Mouse (Mus musculus): Measurements from ENCODE around the gene Gad2. TPM values are rescaled to one million over a fixed set of nuclear protein-coding genes. Genes with fewer than 3 reads are reported as not detected.
A peak's percentile ranks its signal among the peaks of the same experiment; 100 is the strongest.
"Not testable (repeated sequence)": the region's sequence is repeated elsewhere in the genome, so short reads cannot be mapped to it uniquely, and the experiment has no call there.

Gene Gad2
- 62.9 and 68.3 TPM in 2 replicates for polyA plus RNA-seq (2015; fragmentation: Nextera tagmentation; extraction: Ambion mirVana)

- H3K27ac ChIP-seq: peak within 1 kb of the TSS; percentile 98
- H3K27me3 ChIP-seq: peaks cover 82% of the 10 kb centered on the region
- WGBS: under 1% methylated on average over 55 of the region's 55 CpGs
- H3K4me2 ChIP-seq: peak within 1 kb of the TSS; percentile 84
- no peaks in the 10 kb centered on the region for H3K36me3 ChIP-seq
- H3K4me3 ChIP-seq: peak within 1 kb of the TSS; percentile 61
- peaks cover 43% of the 10 kb centered on the region for H3K4me1 ChIP-seq (replicated peaks)
- no peaks in the 10 kb centered on the region for H3K9me3 ChIP-seq
- peak; percentile 78 for ATAC-seq (ENCODE audit: low FRiP score)
- H3K9ac ChIP-seq: peak within 1 kb of the TSS; percentile 88
Observed at GRCm38 (mm10) chr2:22621828-22622731, at the start of gene Gad2. Gene Gad2, plus strand, starts transcription at chr2:22622205.

- H3K4me3 ChIP-seq; H3K36me3 ChIP-seq; H3K4me2 ChIP-seq; H3K4me1 ChIP-seq (replicated peaks); H3K27ac ChIP-seq; H3K9me3 ChIP-seq; H3K9ac ChIP-seq; H3K27me3 ChIP-seq: not testable (repeated sequence)
- WGBS: 86% methylated on average over 14 of the region's 14 CpGs
- ATAC-seq (ENCODE audit: low FRiP score): peak; percentile 88
Observed at GRCm38 (mm10) chr2:22587469-22588169, 34.4 kb upstream of the Gad2 start.

GRCm38 (mm10) chr2:22588170-22588541, 33.8 kb upstream of the Gad2 start:
- WGBS: 89% methylated on average over 5 of the region's 5 CpGs
- peak; percentile 58 for ATAC-seq (ENCODE audit: low FRiP score)
- H3K4me2 ChIP-seq: not testable (repeated sequence)

GRCm38 (mm10) chr2:22588673-22589381, 33.2 kb upstream of the Gad2 start:
- H3K9ac ChIP-seq; H3K4me3 ChIP-seq; H3K4me1 ChIP-seq (replicated peaks); H3K4me2 ChIP-seq; H3K36me3 ChIP-seq; H3K27ac ChIP-seq; H3K9me3 ChIP-seq; H3K27me3 ChIP-seq: not testable (repeated sequence)
- peak; percentile 96 for ATAC-seq (ENCODE audit: low FRiP score)
- 69% methylated on average over 12 of the region's 12 CpGs for WGBS

More at GRCm38 (mm10) chr2:22588170-22588541, 33.8 kb upstream of the Gad2 start:
- H3K4me1 ChIP-seq (replicated peaks); H3K9me3 ChIP-seq; H3K9ac ChIP-seq; H3K27me3 ChIP-seq; H3K27ac ChIP-seq; H3K36me3 ChIP-seq; H3K4me3 ChIP-seq: not testable (repeated sequence)

GRCm38 (mm10) chr2:22589382-22590205, 32.4 kb upstream of the Gad2 start:
- not testable (repeated sequence) for H3K27ac ChIP-seq; H3K4me1 ChIP-seq (replicated peaks); H3K4me2 ChIP-seq; H3K27me3 ChIP-seq; H3K4me3 ChIP-seq; H3K9ac ChIP-seq; H3K9me3 ChIP-seq; H3K36me3 ChIP-seq
- peak; percentile 94 for ATAC-seq (ENCODE audit: low FRiP score)
- WGBS: 91% methylated on average over 16 of the region's 17 CpGs

- no peaks in the 10 kb centered on the region for H3K27me3 ChIP-seq
- H3K27ac ChIP-seq: no peak overlapping the region
- H3K4me1 ChIP-seq (replicated peaks): no peaks in the 10 kb centered on the region
- H3K4me2 ChIP-seq: no peak overlapping the region
- H3K9me3 ChIP-seq: no peaks in the 10 kb centered on the region
- no peaks in the 10 kb centered on the region for H3K36me3 ChIP-seq
- H3K9ac ChIP-seq: no peak overlapping the region
- H3K4me3 ChIP-seq: no peak overlapping the region
- no peak for ATAC-seq (ENCODE audit: low FRiP score)
Observed at GRCm38 (mm10) chr2:22590206-22590490, 31.9 kb upstream of the Gad2 start.

GRCm38 (mm10) chr2:22617951-22618350, 4.1 kb upstream of the Gad2 start:
- Histone ChIP-seq H3K9ac (no peak overlapping the region), H3K9me3 (no peaks in the 10 kb centered on the region), H3K4me2 (no peak overlapping the region), H3K36me3 (no peaks in the 10 kb centered on the region), H3K4me1 (replicated peaks) (peaks cover 32% of the 10 kb centered on the region), H3K27ac (no peak overlapping the region), H3K27me3 (peaks cover 51% of the 10 kb centered on the region), H3K4me3 (no peak overlapping the region)
- ATAC-seq (ENCODE audit: low FRiP score): no peak
- WGBS: 3% methylated on average over 9 of the region's 9 CpGs

GRCm38 (mm10) chr2:22619416-22619815, 2.6 kb upstream of the Gad2 start:
- peak overlapping the region; percentile 98 for H3K27ac ChIP-seq
- H3K9ac ChIP-seq: peak overlapping the region; percentile 64
- no peaks in the 10 kb centered on the region for H3K36me3 ChIP-seq
- ATAC-seq (ENCODE audit: low FRiP score): no peak
- peak overlapping the region; percentile 84 for H3K4me2 ChIP-seq
- H3K4me3 ChIP-seq: peak overlapping the region; percentile 17
- H3K27me3 ChIP-seq: peaks cover 64% of the 10 kb centered on the region
- 2% methylated on average over 12 of the region's 12 CpGs for WGBS
- no peaks in the 10 kb centered on the region for H3K9me3 ChIP-seq
- H3K4me1 ChIP-seq (replicated peaks): peaks cover 43% of the 10 kb centered on the region

- under 1% methylated on average over 6 of the region's 6 CpGs for WGBS
- peak overlapping the region; percentile 17; the same call in 1 of the 2 replicates for H3K4me3 ChIP-seq
Observed at GRCm38 (mm10) chr2:22620030-22620429, 2.0 kb upstream of the Gad2 start.

GRCm38 (mm10) chr2:22620534-22620933, 1.5 kb upstream of the Gad2 start:
- H3K36me3 ChIP-seq: no peaks in the 10 kb centered on the region
- peak overlapping the region; percentile 61 for H3K4me3 ChIP-seq
- no peak for ATAC-seq (ENCODE audit: low FRiP score)
- H3K4me2 ChIP-seq: peak overlapping the region; percentile 84
- H3K9ac ChIP-seq: peak overlapping the region; percentile 88
- H3K27me3 ChIP-seq: peaks cover 72% of the 10 kb centered on the region
- peak overlapping the region; percentile 98 for H3K27ac ChIP-seq
- H3K4me1 ChIP-seq (replicated peaks): peaks cover 43% of the 10 kb centered on the region
- H3K9me3 ChIP-seq: no peaks in the 10 kb centered on the region
- 2% methylated on average over 7 of the region's 7 CpGs for WGBS

More at GRCm38 (mm10) chr2:22620030-22620429, 2.0 kb upstream of the Gad2 start:
- H3K27ac ChIP-seq: peak overlapping the region; percentile 98
- peak overlapping the region; percentile 64 for H3K9ac ChIP-seq
- H3K4me2 ChIP-seq: peak overlapping the region; percentile 84
- H3K27me3 ChIP-seq: peaks cover 68% of the 10 kb centered on the region
- H3K36me3 ChIP-seq: no peaks in the 10 kb centered on the region
- no peaks in the 10 kb centered on the region for H3K9me3 ChIP-seq
- H3K4me1 ChIP-seq (replicated peaks): peaks cover 43% of the 10 kb centered on the region
- ATAC-seq (ENCODE audit: low FRiP score): 0 out of 2 replicates have a peak, but pooled peaks have one; percentile 14

- peaks cover 43% of the 10 kb centered on the region for H3K4me1 ChIP-seq (replicated peaks)
- no peaks in the 10 kb centered on the region for H3K9me3 ChIP-seq
- ATAC-seq (ENCODE audit: low FRiP score): no peak; the same call in 1 of the 2 replicates
- peak overlapping the region; percentile 84 for H3K4me2 ChIP-seq
- H3K9ac ChIP-seq: peak overlapping the region; percentile 88
- H3K27ac ChIP-seq: peak overlapping the region; percentile 98
- peak overlapping the region; percentile 61 for H3K4me3 ChIP-seq
- no peaks in the 10 kb centered on the region for H3K36me3 ChIP-seq
- 3% methylated on average over 20 of the region's 20 CpGs for WGBS
- peaks cover 79% of the 10 kb centered on the region for H3K27me3 ChIP-seq
Observed at GRCm38 (mm10) chr2:22620978-22621827, 802 bp upstream of the Gad2 start.
